Mouse (Mus musculus): Measurements from ENCODE around the gene Gbp7.

GRCm38 (mm10) chr3:142531595-142531994 lies 1.5 kb downstream of the Gbp7 start:
- TF ChIP-seq CTCF (IDR thresholded peaks at IDR 0.05) (no peak), EP300 (IDR thresholded peaks at IDR 0.05) (no peak)

Measured in lung, postnatal 0 days (tissue).